Mouse (Mus musculus) B cell, adult 2 months (primary cell): ENCODE data around the gene Fer.
A peak's percentile ranks its signal among the peaks of the same experiment; 100 is the strongest.

Source experiments
- DNase-seq, 2 experiments: peaks; one replicate each; pipeline ENCODE4 v3.0.0; 2022

The Fer gene

GRCm38 (mm10) chr17:63871773-63872172 is 8.9 kb downstream of the Fer start:
- no peak for DNase-seq

- DNase-seq: no peak
Measured at GRCm38 (mm10) chr17:63878889-63879288, 16.0 kb downstream of the Fer start.

- DNase-seq: no peak
Measured at GRCm38 (mm10) chr17:63880009-63880408, 17.1 kb downstream of the Fer start.

GRCm38 (mm10) chr17:63886988-63887387 is 24.1 kb downstream of the Fer start:
- DNase-seq: no peak

- DNase-seq: no peak
Measured at GRCm38 (mm10) chr17:63890611-63891010, 27.7 kb downstream of the Fer start.

- no peak for DNase-seq
Measured at GRCm38 (mm10) chr17:63895829-63896228, 33.0 kb downstream of the Fer start.

- DNase-seq: no peak
Measured at GRCm38 (mm10) chr17:63897050-63897449, 34.2 kb downstream of the Fer start.

- DNase-seq: no peak
Measured at GRCm38 (mm10) chr17:63909297-63909696, 46.4 kb downstream of the Fer start.

GRCm38 (mm10) chr17:63921601-63922203 is 58.8 kb downstream of the Fer start:
- no peak for DNase-seq

- DNase-seq: no peak
Measured at GRCm38 (mm10) chr17:63925581-63925980, 62.7 kb downstream of the Fer start.

- DNase-seq: no peak
Measured at GRCm38 (mm10) chr17:63930634-63931033, 67.8 kb downstream of the Fer start.

- DNase-seq: peak; percentile 67 to 73
Measured at GRCm38 (mm10) chr17:63931556-63931955, 68.7 kb downstream of the Fer start.

- no peak for DNase-seq
Measured at GRCm38 (mm10) chr17:63935408-63935807, 72.5 kb downstream of the Fer start.

GRCm38 (mm10) chr17:63937886-63938285 is 75.0 kb downstream of the Fer start:
- no peak for DNase-seq

- no peak for DNase-seq
Measured at GRCm38 (mm10) chr17:63946772-63947171, 83.9 kb downstream of the Fer start.

GRCm38 (mm10) chr17:63948811-63949210 is 85.9 kb downstream of the Fer start:
- DNase-seq: no peak

- DNase-seq: no peak
Measured at GRCm38 (mm10) chr17:63951436-63951835, 88.6 kb downstream of the Fer start.

GRCm38 (mm10) chr17:63967091-63967490 is 104.2 kb downstream of the Fer start:
- DNase-seq: no peak

GRCm38 (mm10) chr17:63969448-63969847 is 106.6 kb downstream of the Fer start:
- no peak for DNase-seq

GRCm38 (mm10) chr17:63970239-63970638 is 107.4 kb downstream of the Fer start:
- no peak for DNase-seq

- DNase-seq: no peak
Measured at GRCm38 (mm10) chr17:63970939-63971338, 108.1 kb downstream of the Fer start.

GRCm38 (mm10) chr17:63972181-63972580 is 109.3 kb downstream of the Fer start:
- DNase-seq: no peak

GRCm38 (mm10) chr17:63973806-63974205 is 110.9 kb downstream of the Fer start:
- DNase-seq: no peak

- DNase-seq: no peak
Measured at GRCm38 (mm10) chr17:63974253-63974652, 111.4 kb downstream of the Fer start.

GRCm38 (mm10) chr17:63978794-63979571 is 116.1 kb downstream of the Fer start:
- no peak for DNase-seq
